Mouse (Mus musculus) limb, embryonic 11.5 days (tissue): ENCODE measurements around the gene Atmin. TPM values are rescaled to one million over a fixed set of nuclear protein-coding genes. Genes with fewer than 3 reads are reported as not detected.

Experiments used
- ATAC-seq: fragments of 200-750 bp; cut with Nextera tagmentation; 2 replicates; pipeline ENCODE4 v1.8.0; 2017; ENCODE audit warnings: low read depth; ENCODE audit not compliant: insufficient number of reproducible peaks, low FRiP score, low TSS enrichment
- DNase-seq: peaks from one replicate; pipeline ENCODE4 v3.0.0-alpha.2; 2015; ENCODE audit warnings: low spot score
- H3K27ac ChIP-seq: fragments of 300-500 bp; sonication (generic); replicated peaks from 2 replicates; pipeline ENCODE4 v1.5.1; 2014; ENCODE audit warnings: low read depth, mild to moderate bottlenecking, low read length
- H3K27me3 ChIP-seq: fragments of 300-500 bp; sonication (generic); 2 replicates; pipeline ENCODE4 v1.6.1; 2014; ENCODE audit warnings: mild to moderate bottlenecking, low read length, mixed read lengths; ENCODE audit not compliant: control insufficient read depth, insufficient read depth
- H3K36me3 ChIP-seq: fragments of 300-500 bp; sonication (generic); 2 replicates; pipeline ENCODE4 v1.6.1; 2014; ENCODE audit warnings: mild to moderate bottlenecking, low read length, moderate library complexity, mixed read lengths; ENCODE audit not compliant: control insufficient read depth, insufficient read depth
- H3K4me1 ChIP-seq: fragments of 300-500 bp; sonication (generic); 2 replicates; pipeline ENCODE4 v1.6.1; 2014; ENCODE audit warnings: low read length, mixed read lengths; ENCODE audit not compliant: control insufficient read depth, insufficient read depth
- H3K4me2 ChIP-seq: fragments of 300-500 bp; sonication (generic); 2 replicates; pipeline ENCODE4 v1.6.1; 2014; ENCODE audit warnings: low read depth, mild to moderate bottlenecking, moderate library complexity; ENCODE audit not compliant: severe bottlenecking
- H3K4me3 ChIP-seq: fragments of 300-500 bp; sonication (generic); 2 replicates; pipeline ENCODE4 v1.5.1; 2014; ENCODE audit warnings: low read depth, low read length
- H3K9ac ChIP-seq: fragments of 300-500 bp; sonication (generic); 2 replicates; pipeline ENCODE4 v1.6.1; 2014; ENCODE audit warnings: mild to moderate bottlenecking, low read length
- H3K9me3 ChIP-seq: fragments of 300-500 bp; sonication (generic); 2 replicates; pipeline ENCODE4 v1.6.1; 2016; ENCODE audit warnings: low read length; ENCODE audit not compliant: control insufficient read depth
- WGBS: fragments of 180-500 bp; shearing (Covaris S2); extraction: QIAGEN DNeasy Blood & Tissue Kit; methylation state at CpG from one replicate; pipeline ENCODE4 v1.1.7; 2014; 5-methylcytosine and 5-hydroxymethylcytosine counted together
- polyA plus RNA-seq: library from polyadenylated mRNA; unstranded; fragments of >200 nt; fragmentation: Nextera tagmentation; extraction: Ambion mirVana; gene quantifications from 2 replicates; pipeline ENCODE4 v1.2.1, GENCODE M21; 2014

Gene Atmin
- polyA plus RNA-seq, 1 experiment from 2014 or later, result 13.4 TPM

GRCm38 (mm10) chr8:116944385-116944696, 1.1 kb downstream of the Atmin start:
- H3K36me3 ChIP-seq, result no peaks in the 10 kb centered on the region
- DNase-seq, result no peak
- H3K9ac ChIP-seq, result no peak overlapping the region
- WGBS, result 19% methylated on average over 4 of the region's 4 CpGs
- H3K27ac ChIP-seq, result no peak overlapping the region
- peaks cover 4% of the 10 kb centered on the region; the same call in 1 of the 2 replicates for H3K4me1 ChIP-seq
- no peak for ATAC-seq
- H3K4me2 ChIP-seq, result peak overlapping the region; percentile 95
- no peaks in the 10 kb centered on the region for H3K9me3 ChIP-seq
- peak overlapping the region; percentile 95; the same call in 1 of the 2 replicates for H3K4me3 ChIP-seq
- no peaks in the 10 kb centered on the region for H3K27me3 ChIP-seq

GRCm38 (mm10) chr8:116945169-116945910, 2.1 kb downstream of the Atmin start:
- Histone ChIP-seq H3K27me3 (no peaks in the 10 kb centered on the region), H3K9ac (no peak overlapping the region), H3K9me3 (no peaks in the 10 kb centered on the region), H3K36me3 (no peaks in the 10 kb centered on the region), H3K27ac (no peak overlapping the region), H3K4me2 (no peak overlapping the region), H3K4me1 (peaks cover 4% of the 10 kb centered on the region; the same call in 1 of the 2 replicates), H3K4me3 (no peak overlapping the region)
- ATAC-seq, result no peak
- 86% methylated on average over 9 of the region's 9 CpGs for WGBS
- no peak for DNase-seq

- Histone ChIP-seq H3K27ac (no peak overlapping the region), H3K4me1 (peaks cover 4% of the 10 kb centered on the region; the same call in 1 of the 2 replicates), H3K36me3 (no peaks in the 10 kb centered on the region), H3K4me3 (no peak overlapping the region), H3K9me3 (no peaks in the 10 kb centered on the region), H3K4me2 (no peak overlapping the region), H3K9ac (no peak overlapping the region), H3K27me3 (no peaks in the 10 kb centered on the region)
- WGBS, result 83% methylated on average over 21 of the region's 21 CpGs
- ATAC-seq, result no peak
- DNase-seq, result no peak
Observed at GRCm38 (mm10) chr8:116946268-116946838, 3.2 kb downstream of the Atmin start.

- H3K4me1 ChIP-seq, result peaks cover 4% of the 10 kb centered on the region; the same call in 1 of the 2 replicates
- ATAC-seq, result no peak
- no peak overlapping the region for H3K9ac ChIP-seq
- H3K36me3 ChIP-seq, result no peaks in the 10 kb centered on the region
- no peak overlapping the region for H3K27ac ChIP-seq
- no peak overlapping the region for H3K4me2 ChIP-seq
- no peak for DNase-seq
- no peaks in the 10 kb centered on the region for H3K9me3 ChIP-seq
- H3K4me3 ChIP-seq, result no peak overlapping the region
- 92% methylated on average over 6 of the region's 6 CpGs for WGBS
- no peaks in the 10 kb centered on the region for H3K27me3 ChIP-seq
Observed at GRCm38 (mm10) chr8:116946851-116947250, 3.7 kb downstream of the Atmin start.

- ATAC-seq (no peak), DNase-seq (no peak)
- WGBS, result 89% methylated on average over 7 of the region's 7 CpGs
- Histone ChIP-seq H3K9ac (no peak overlapping the region), H3K9me3 (no peaks in the 10 kb centered on the region), H3K27ac (no peak overlapping the region), H3K27me3 (no peaks in the 10 kb centered on the region), H3K36me3 (no peaks in the 10 kb centered on the region), H3K4me1 (peaks cover 4% of the 10 kb centered on the region; the same call in 1 of the 2 replicates), H3K4me2 (no peak overlapping the region), H3K4me3 (no peak overlapping the region)
Observed at GRCm38 (mm10) chr8:116947589-116947988, 4.4 kb downstream of the Atmin start.

- H3K9ac ChIP-seq, result no peak overlapping the region
- no peak overlapping the region for H3K27ac ChIP-seq
- H3K27me3 ChIP-seq, result no peaks in the 10 kb centered on the region
- no peak overlapping the region for H3K4me3 ChIP-seq
- H3K9me3 ChIP-seq, result no peaks in the 10 kb centered on the region
- WGBS, result 84% methylated on average over 5 of the region's 5 CpGs
- no peaks in the 10 kb centered on the region for H3K4me1 ChIP-seq
- ATAC-seq, result no peak
- H3K4me2 ChIP-seq, result no peak overlapping the region
- no peaks in the 10 kb centered on the region; the same call in 1 of the 2 replicates for H3K36me3 ChIP-seq
- DNase-seq, result no peak
Observed at GRCm38 (mm10) chr8:116951369-116951768, 8.2 kb downstream of the Atmin start.

- Histone ChIP-seq H3K4me2 (no peak overlapping the region), H3K4me1 (no peaks in the 10 kb centered on the region), H3K9ac (no peak overlapping the region), H3K36me3 (peaks cover 1% of the 10 kb centered on the region; the same call in 1 of the 2 replicates), H3K4me3 (no peak overlapping the region), H3K9me3 (no peaks in the 10 kb centered on the region), H3K27ac (no peak overlapping the region), H3K27me3 (no peaks in the 10 kb centered on the region)
- DNase-seq (no peak), ATAC-seq (no peak)
- WGBS, result 95% methylated on average over 2 of the region's 2 CpGs
Observed at GRCm38 (mm10) chr8:116951778-116952177, 8.6 kb downstream of the Atmin start.

- no peaks in the 10 kb centered on the region for H3K27me3 ChIP-seq
- 90% methylated on average over 8 of the region's 8 CpGs for WGBS
- no peaks in the 10 kb centered on the region for H3K4me1 ChIP-seq
- H3K4me2 ChIP-seq, result no peak overlapping the region
- H3K36me3 ChIP-seq, result peaks cover 3% of the 10 kb centered on the region; the same call in 1 of the 2 replicates
- no peak overlapping the region for H3K4me3 ChIP-seq
- H3K27ac ChIP-seq, result no peak overlapping the region
- DNase-seq, result no peak
- no peaks in the 10 kb centered on the region for H3K9me3 ChIP-seq
- no peak overlapping the region for H3K9ac ChIP-seq
- ATAC-seq, result no peak
Observed at GRCm38 (mm10) chr8:116952428-116952827, 9.2 kb downstream of the Atmin start.
